Mouse (Mus musculus): Measurements from ENCODE around the gene Catsperz. TPM values are rescaled to one million over a fixed set of nuclear protein-coding genes. Genes with fewer than 3 reads are reported as not detected.
A peak's percentile ranks its signal among the peaks of the same experiment; 100 is the strongest.
"Not testable (repeated sequence)": the region's sequence is repeated elsewhere in the genome, so short reads cannot be mapped to it uniquely, and the experiment has no call there.

Catsperz gene
- total RNA-seq, 1 experiment from 2014 or later, result not detected

DNA sequence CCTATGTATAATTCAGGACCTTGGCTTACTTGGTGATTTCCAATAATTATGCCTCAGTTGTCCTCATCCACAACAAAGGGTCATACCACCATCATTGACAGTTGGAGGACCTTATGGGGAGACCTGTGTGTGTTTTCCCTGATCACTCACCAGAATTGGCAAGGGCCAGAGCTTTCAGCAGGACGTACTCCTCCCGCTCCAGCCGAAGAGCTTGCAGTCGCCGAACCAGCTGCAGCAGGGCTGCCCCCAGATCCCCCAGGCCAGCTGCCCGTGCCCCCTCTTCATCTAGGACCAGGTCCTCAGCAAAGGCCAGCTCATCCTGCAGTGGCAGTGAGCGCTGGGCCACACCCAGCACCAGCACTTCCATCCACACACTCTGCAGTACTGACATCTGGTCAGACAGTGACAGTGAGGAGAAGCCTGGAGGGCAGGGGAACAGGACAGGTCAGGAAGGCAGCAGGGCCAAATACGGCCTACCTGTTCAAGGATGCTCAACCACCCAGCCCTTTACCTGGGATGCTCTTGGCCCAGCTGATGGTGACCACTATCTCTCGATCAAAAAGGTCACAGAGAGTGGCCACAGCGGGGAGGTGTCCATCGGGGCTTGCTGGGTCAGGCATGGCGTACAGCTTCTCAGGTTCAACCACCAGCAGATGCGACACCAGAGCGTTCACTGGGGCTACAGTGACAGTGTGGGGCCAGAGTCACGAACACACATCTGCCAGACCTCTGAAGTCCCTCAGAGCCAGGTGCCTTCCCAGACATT, 12.8 kb downstream of the Catsperz start:
- no peak for ATAC-seq (replicated peaks; ENCODE audit: insufficient number of reproducible peaks, low FRiP score, low TSS enrichment, poor library complexity, severe bottlenecking)

GRCm38 (mm10) chr19:6911101-6912074, 13.8 kb downstream of the Catsperz start:
- ATAC-seq (replicated peaks; ENCODE audit: insufficient number of reproducible peaks, low FRiP score, low TSS enrichment, poor library complexity, severe bottlenecking), result no peak

- ATAC-seq (replicated peaks; ENCODE audit: insufficient number of reproducible peaks, low FRiP score, low TSS enrichment, poor library complexity, severe bottlenecking), result peak; percentile 21
These were observed 14.9 kb downstream of the Catsperz start for GRCm38 (mm10) chr19:6910306-6910705.

DNA sequence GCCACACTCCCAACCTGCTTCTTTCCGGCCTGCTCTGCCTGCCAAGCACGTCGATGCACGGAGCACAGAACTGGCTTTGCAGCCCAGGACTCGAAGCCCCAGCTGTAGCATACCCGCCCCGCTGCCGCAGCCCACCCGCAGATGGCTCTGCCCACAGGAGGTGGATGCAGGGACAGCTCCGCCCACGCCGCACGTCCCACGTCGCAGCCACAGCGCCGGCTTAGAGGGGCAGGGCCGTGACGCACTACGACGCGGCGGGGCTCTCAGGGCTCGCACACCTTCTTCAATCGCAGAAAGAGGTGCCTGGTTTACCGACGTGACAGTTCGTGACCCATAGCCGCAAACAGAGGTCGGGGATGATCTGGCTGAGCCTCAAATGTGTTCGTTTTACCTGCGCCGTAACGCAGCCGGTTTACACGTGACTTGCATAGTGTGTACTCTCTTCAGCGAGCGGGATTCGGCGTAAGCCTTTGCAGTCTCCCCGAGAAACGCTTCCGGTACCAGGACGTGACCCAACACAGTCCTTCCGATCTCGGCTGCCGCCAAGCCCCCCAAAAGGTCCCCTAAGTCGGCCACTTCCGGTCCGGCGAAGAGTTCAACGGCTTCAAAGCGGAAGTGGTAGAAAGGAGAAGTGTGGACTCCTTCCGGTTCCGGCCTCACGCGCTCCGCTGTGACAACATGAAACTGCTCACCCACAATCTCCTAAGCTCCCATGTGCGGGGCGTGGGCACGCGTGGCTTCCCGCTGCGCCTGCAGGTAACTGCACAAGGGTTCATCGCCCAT, 15.5 kb downstream of the Catsperz start, which contains the start of the genes Trmt112 and Prdx5:
Gene Trmt112 (plus strand): TSS at position 192 of the 783 bp plus-strand sequence.
Gene Prdx5 (minus strand): TSS at position 600 of the 783 bp plus-strand sequence.
- ATAC-seq (replicated peaks; ENCODE audit: insufficient number of reproducible peaks, low FRiP score, low TSS enrichment, poor library complexity, severe bottlenecking), result peak; percentile 67

DNA sequence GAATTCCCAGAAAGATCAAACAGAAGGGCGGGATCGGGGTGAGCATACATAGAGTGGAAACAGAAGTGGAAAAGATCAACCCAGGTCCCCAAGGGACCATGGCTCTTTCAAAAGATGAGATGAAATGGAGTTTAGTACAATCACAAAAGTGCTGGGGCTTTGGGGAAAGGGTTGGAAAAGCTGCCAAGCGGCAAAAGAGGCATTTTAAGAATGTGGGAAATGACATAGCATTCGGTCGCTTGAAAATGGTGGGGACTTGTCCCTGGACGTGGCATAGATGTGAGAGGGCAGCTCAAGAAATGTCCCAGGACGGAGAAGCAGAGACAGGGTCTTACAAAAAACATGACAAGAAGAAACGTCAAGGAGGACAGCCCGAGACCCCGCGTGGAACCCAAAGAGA, 16.2 kb downstream of the Catsperz start:
- ATAC-seq (replicated peaks; ENCODE audit: insufficient number of reproducible peaks, low FRiP score, low TSS enrichment, poor library complexity, severe bottlenecking), result no peak

GRCm38 (mm10) chr19:6907811-6908540, 17.2 kb downstream of the Catsperz start:
- ATAC-seq (replicated peaks; ENCODE audit: insufficient number of reproducible peaks, low FRiP score, low TSS enrichment, poor library complexity, severe bottlenecking), result no peak

- no peak for ATAC-seq (replicated peaks; ENCODE audit: insufficient number of reproducible peaks, low FRiP score, low TSS enrichment, poor library complexity, severe bottlenecking)
These were observed 18.1 kb downstream of the Catsperz start for GRCm38 (mm10) chr19:6907094-6907493.

GRCm38 (mm10) chr19:6906199-6906598, 19.0 kb downstream of the Catsperz start:
- ATAC-seq (replicated peaks; ENCODE audit: insufficient number of reproducible peaks, low FRiP score, low TSS enrichment, poor library complexity, severe bottlenecking), result no peak

GRCm38 (mm10) chr19:6905498-6906159, 19.6 kb downstream of the Catsperz start:
- ATAC-seq (replicated peaks; ENCODE audit: insufficient number of reproducible peaks, low FRiP score, low TSS enrichment, poor library complexity, severe bottlenecking), result no peak

DNA sequence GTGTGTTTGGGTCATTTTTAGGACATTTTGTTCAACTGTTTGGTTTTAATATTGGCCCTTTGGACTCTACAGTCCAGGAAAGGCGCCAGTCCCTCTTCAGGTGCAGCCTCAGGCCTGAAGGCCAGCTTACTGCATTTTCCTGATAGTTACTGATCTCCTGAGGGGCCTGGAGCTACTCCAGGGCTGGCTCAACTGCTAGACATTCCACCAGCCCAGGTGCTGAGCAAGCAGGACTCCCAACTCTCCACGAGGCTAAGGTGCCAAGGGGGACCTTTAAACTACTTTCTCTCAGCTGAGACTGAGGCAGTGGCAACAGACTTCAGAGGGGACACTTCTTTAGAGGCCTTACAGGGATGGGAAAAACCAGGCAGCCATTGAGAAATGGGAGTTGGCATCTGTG, 20.3 kb downstream of the Catsperz start:
- no peak for ATAC-seq (replicated peaks; ENCODE audit: insufficient number of reproducible peaks, low FRiP score, low TSS enrichment, poor library complexity, severe bottlenecking)

DNA sequence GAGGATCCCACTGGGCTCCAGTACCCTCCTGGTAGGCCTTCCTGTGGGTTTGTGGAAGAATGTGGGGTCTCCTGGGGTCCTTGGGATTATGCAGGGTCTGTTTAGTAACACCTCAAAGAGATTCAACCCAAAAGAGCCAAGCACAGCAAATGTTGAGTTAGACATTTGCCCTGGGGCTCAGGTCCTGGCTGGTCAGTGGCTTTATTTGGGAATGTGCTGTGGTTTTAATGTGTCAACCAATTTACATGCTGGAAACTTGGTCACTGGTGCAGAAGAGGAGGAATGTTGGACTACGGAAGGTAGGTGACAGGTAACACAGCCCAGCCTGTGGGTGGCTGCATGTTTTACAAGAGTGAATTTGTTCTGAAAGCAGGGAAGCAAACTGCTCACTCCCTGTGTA, 22.1 kb downstream of the Catsperz start:
- ATAC-seq (replicated peaks; ENCODE audit: insufficient number of reproducible peaks, low FRiP score, low TSS enrichment, poor library complexity, severe bottlenecking), result no peak

GRCm38 (mm10) chr19:6899641-6900040, 25.5 kb downstream of the Catsperz start:
- ATAC-seq (replicated peaks; ENCODE audit: insufficient number of reproducible peaks, low FRiP score, low TSS enrichment, poor library complexity, severe bottlenecking), result no peak

- ATAC-seq (replicated peaks; ENCODE audit: insufficient number of reproducible peaks, low FRiP score, low TSS enrichment, poor library complexity, severe bottlenecking), result not testable (repeated sequence)
These were observed 29.4 kb downstream of the Catsperz start for GRCm38 (mm10) chr19:6895608-6896305.

DNA sequence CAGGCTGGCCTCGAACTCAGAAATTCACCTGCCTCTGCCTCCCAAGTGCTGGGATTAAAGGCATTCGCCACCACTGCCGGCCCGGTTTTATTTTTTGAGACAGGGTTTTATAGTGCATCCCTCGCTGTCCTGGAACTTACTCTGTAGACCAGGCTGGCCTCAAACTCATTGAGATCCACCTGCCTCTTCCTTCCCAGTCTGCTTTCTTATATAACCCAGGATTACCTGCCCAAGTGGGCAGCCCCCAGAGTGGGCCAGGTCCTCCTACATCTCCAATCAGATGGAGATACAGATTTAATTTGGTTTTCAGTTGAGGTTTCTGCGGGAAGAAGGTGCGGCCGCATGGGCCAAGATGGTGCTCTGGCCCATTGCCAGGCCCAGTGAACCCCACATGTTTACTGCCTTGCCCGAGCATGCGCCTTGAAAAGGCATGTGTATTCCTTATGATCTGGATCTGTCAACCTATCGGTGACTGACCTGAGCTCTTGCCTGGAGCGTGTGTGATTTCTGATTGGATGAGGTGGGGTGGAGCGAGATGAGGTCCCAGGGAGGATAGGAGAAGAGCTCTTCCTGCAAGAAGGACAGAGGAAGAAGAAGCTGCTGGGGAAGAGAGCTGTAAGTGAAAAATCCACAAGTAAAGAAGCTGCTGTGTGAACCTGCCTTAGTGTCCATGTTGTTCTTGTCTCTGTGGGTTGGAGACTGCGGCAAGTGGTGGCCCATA, 31.3 kb downstream of the Catsperz start:
- ATAC-seq (replicated peaks; ENCODE audit: insufficient number of reproducible peaks, low FRiP score, low TSS enrichment, poor library complexity, severe bottlenecking), result no peak

DNA sequence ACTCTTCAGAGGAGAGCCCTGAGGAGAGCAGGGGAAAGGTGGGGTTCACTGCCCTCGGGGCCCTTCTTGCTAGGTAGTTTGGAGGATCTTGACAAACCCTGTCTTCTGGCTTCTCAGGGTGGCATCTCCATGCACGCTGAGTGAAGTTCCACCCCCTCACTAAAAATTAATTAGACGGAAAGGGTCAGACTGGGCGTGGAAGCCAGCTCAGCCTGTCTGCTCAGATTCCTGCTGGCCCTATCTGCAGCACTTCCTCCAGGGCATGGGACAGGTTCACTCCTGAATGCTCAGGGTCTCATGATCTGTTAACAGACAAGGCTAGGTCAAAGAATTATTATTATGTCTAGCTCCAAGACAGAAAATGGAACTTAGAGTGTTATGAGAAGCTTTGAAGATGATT, 32.7 kb downstream of the Catsperz start:
- ATAC-seq (replicated peaks; ENCODE audit: insufficient number of reproducible peaks, low FRiP score, low TSS enrichment, poor library complexity, severe bottlenecking), result no peak

DNA sequence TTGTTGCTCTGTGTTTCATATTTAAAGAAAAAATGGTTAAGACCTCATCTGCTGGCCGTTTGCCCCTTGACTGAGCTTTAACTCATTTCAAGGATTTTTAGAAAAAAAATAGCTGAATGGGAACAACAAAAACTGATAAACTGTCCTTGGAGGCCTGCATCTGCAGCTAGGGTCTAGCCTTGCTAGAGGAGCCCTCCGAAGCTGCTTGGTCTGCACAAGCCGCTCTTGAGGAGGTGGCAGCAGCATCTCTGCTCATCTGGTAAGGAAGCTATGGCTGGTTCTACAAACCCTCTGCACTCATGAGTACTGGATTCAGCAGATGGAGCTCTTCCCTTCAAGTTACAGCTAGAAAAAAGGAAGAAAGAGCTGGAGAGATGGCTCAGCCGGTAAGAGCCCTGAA, 47.2 kb downstream of the Catsperz start:
- no peak for ATAC-seq (replicated peaks; ENCODE audit: insufficient number of reproducible peaks, low FRiP score, low TSS enrichment, poor library complexity, severe bottlenecking)
